Mouse (Mus musculus) thymus, postnatal 25 days (tissue): ENCODE results near the gene Prune2.

ENCODE experiments used
- DNase-seq: peaks from one replicate; pipeline ENCODE4 v3.0.0; 2022

Prune2 gene

GRCm38 (mm10) chr19:17214896-17215520 lies 259.1 kb downstream of the Prune2 start:
- no peak for DNase-seq

DNA sequence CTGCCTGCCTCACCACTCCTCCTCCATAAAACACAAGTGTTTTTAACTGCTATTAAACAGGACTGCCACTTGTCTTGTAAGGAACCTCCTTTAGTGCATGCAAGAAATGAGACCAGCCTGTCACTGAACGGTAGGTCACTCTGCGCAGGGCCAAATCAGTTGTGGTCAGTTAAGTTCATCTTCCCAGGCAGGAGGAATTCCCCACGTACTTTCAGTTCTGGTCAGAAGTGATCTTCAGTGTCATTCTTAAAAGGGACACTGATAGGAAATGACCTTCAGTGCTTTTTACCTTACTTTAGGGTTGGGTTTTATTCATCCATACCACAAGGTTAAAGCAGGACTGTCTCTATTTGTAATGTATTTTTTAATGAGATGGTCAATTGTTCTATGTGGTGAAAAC lies 262.3 kb downstream of the Prune2 start:
- DNase-seq: no peak

GRCm38 (mm10) chr19:17223801-17224200 lies 267.9 kb downstream of the Prune2 start:
- DNase-seq: no peak

DNA sequence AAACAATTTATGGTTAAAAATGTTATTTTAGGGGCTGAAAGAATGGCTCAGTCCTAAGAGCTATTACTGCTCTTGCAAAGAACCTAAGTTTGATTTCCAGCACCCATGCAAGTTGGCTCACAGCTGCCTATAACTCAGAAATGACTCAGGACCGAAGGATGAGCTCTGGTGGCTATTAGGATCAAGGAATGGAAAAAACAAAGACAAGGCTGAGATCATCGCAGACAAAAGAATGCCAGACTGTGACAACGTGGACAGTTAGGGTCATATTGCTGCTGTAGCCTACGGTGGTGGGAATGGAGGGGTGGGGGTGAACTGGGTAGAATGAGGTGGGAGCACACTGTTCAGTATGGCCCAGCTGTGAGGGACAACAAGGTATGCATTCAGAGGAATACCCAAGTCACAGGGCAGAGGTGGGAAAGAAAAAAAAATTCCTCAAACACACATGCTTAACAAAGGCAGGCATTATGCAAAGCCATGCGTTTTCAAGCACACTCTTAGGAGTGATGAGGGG lies 269.7 kb downstream of the Prune2 start:
- no peak for DNase-seq

DNA sequence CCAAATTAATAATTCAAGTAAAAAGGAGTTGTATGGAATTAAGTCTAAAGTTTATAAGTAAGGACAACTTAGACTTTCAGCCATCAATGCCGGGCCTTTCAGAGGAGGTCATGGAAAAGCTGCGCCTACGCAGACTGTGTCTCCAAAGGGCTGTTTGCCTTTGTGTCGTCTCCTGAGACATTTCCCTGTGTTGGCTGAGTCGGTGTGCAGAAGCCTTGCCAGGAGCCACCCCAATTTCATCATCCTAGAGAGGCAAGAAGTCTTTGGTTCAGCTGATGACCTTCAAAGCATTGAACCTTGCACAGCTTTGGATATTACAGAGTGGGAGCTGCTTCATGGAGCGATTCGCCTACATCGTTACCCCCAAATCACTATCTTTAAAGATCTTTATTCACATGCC lies 270.2 kb downstream of the Prune2 start:
- DNase-seq: no peak

GRCm38 (mm10) chr19:17230013-17230412 lies 274.1 kb downstream of the Prune2 start:
- DNase-seq: no peak

GRCm38 (mm10) chr19:17238471-17238870 lies 282.6 kb downstream of the Prune2 start:
- no peak for DNase-seq

- no peak for DNase-seq
Observed at GRCm38 (mm10) chr19:17240170-17241077, 284.5 kb downstream of the Prune2 start.

- no peak for DNase-seq
Observed at GRCm38 (mm10) chr19:17241206-17241605, 285.3 kb downstream of the Prune2 start.

DNA sequence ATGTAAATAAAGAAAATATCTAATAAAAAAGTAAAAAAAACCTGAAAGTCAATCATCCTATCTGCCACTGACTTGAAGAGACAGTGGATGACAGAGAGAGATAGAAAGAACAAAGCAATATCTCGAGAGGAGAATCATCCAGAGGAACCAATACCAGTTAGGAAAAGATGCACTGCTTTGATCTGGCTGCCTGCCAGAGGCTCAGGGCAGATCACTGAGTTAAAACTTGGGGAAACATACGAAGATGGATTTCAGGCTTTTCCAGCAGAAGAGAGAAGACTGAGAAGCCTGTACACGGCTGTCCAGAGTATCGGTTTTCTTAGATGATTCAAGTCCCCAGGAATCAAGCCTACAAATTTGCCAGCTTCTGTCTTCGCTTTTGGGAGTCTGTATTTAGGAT lies 287.0 kb downstream of the Prune2 start:
- DNase-seq: no peak

- DNase-seq: no peak
Observed at GRCm38 (mm10) chr19:17244544-17244943, 288.6 kb downstream of the Prune2 start.

- no peak for DNase-seq
Observed at GRCm38 (mm10) chr19:17247352-17247925, 291.5 kb downstream of the Prune2 start.

- DNase-seq: no peak
Observed at GRCm38 (mm10) chr19:17249691-17250090, 293.8 kb downstream of the Prune2 start.

DNA sequence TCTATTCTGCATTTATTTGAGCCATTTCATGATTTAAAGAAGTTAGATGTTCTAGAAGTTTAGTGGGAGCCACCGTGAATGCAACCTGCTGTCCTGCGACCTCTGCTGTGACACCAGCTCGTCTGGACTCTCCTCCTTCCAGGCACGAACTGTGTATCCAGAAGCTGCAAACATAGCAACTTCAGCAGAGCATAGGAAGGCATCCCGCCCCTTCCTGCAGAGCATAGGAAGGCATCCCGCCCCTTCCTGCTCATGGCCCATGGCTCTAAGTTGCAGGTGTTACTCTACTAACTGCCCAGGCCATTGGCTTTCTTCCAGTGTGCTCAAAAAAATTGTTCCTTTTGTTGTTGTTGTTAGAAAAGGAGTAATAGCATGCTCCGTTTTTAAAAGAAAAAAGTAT lies 294.9 kb downstream of the Prune2 start:
- DNase-seq: no peak

- no peak for DNase-seq
Observed at GRCm38 (mm10) chr19:17251453-17251852, 295.5 kb downstream of the Prune2 start.

- no peak for DNase-seq
Observed at GRCm38 (mm10) chr19:17252845-17253244, 296.9 kb downstream of the Prune2 start.

DNA sequence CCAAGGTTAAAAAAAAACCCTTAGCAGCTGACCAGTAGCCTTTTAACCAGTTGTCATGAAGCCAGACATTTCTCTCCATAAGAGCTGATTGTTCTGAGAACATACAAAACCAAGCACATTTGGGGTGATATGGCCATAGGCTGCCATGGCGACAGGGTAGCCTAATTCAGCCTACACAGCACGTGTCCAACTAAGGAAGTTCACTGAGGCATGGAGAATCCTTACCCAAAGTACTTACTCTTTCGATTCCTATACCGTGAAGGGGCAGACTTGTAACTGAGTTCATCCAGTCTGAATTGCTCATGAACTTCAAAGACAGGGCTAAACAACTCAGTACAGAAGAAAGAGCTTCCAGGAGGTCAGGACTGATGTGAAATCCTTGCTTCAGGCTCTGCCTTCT lies 299.6 kb downstream of the Prune2 start:
- no peak for DNase-seq

- DNase-seq: no peak
Observed at GRCm38 (mm10) chr19:17256388-17256787, 300.5 kb downstream of the Prune2 start.

- DNase-seq: no peak
Observed at GRCm38 (mm10) chr19:17256867-17257266, 300.9 kb downstream of the Prune2 start.

DNA sequence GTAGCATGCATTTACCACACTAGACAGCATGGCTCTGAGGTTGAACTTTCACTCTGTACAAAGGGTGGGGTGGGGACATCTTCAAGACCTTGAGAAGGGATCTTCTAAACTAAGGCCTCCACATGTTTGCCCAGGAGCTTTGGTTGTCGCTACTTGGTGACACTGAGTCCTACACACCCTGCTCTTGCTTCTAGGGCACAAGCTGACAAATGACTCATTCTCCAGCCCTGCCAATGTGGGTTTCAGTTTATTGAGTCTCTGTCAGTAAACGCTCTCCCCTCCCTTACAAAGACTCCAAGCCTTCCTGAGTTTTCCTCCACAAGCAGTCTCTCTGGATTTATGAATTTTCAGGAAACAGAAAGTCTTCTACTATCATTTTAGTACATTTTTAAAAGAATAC lies 307.3 kb downstream of the Prune2 start:
- DNase-seq: no peak

GRCm38 (mm10) chr19:17263679-17264370 lies 307.9 kb downstream of the Prune2 start:
- no peak for DNase-seq

DNA sequence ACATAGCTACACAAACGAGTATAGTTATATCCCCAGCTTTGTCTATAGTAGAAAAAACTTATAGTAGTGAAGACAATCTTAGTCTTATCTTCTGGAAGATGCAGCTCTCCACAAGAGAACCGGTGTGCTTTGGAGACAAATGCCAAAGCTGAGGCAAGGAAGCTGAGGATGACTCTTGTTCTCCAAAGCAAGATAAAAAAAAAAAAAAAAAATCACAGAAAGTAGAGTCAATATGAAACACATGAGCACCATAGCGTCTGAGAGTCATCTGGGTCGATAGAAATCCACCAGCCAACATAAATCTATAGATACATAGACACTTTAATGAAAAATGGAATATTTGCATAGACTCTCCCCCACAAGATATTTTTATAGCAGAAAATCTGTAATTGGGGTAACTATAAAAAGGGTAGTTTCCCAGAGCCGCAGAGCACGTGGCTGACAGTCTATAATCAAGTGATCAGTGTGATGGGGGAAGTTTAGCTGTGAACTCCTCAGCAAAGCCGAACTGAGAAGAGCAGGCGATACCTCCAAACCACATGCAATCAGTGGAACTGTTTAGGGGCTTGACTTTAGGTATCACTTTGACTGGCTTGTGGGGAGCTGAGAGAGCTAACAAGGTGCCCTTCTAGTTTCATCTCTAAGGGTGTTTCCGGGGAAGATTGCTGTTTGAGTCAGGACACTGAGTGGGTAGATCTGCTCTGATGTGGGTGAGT lies 308.7 kb downstream of the Prune2 start:
- no peak for DNase-seq
